Mouse (Mus musculus) neural tube, embryonic 12.5 days (tissue): ENCODE data around the gene Btf3l4. TPM values are rescaled to one million over a fixed set of nuclear protein-coding genes. Genes with fewer than 3 reads are reported as not detected.
A peak's percentile ranks its signal among the peaks of the same experiment; 100 is the strongest.

ENCODE experiments used
- ATAC-seq: fragments of 200-750 bp; cut with Nextera tagmentation; 2 replicates; pipeline ENCODE4 v1.8.0; 2017; ENCODE audit warnings: low read depth, mild to moderate bottlenecking, moderate TSS enrichment, moderate library complexity; ENCODE audit not compliant: low FRiP score
- H3K27ac ChIP-seq: fragments of 300-500 bp; sonication (generic); 2 replicates; pipeline ENCODE4 v1.5.1; 2016
- H3K27me3 ChIP-seq: fragments of 300-500 bp; sonication (generic); replicated peaks from 2 replicates; pipeline ENCODE4 v1.6.1; 2016; ENCODE audit warnings: mild to moderate bottlenecking
- H3K36me3 ChIP-seq: fragments of 300-500 bp; sonication (generic); 2 replicates; pipeline ENCODE4 v1.6.1; 2016; ENCODE audit warnings: mild to moderate bottlenecking
- H3K4me1 ChIP-seq: fragments of 300-500 bp; sonication (generic); 2 replicates; pipeline ENCODE4 v1.6.1; 2016
- H3K4me2 ChIP-seq: fragments of 300-500 bp; sonication (generic); replicated peaks from 2 replicates; pipeline ENCODE4 v1.6.1; 2016; ENCODE audit warnings: mild to moderate bottlenecking
- H3K4me3 ChIP-seq: fragments of 300-500 bp; sonication (generic); 2 replicates; pipeline ENCODE4 v1.5.1; 2016
- H3K9ac ChIP-seq: fragments of 300-500 bp; sonication (generic); 2 replicates; pipeline ENCODE4 v1.6.1; 2016; ENCODE audit warnings: mild to moderate bottlenecking
- H3K9me3 ChIP-seq: fragments of 300-500 bp; sonication (generic); 2 replicates; pipeline ENCODE4 v1.6.1; 2016; ENCODE audit warnings: mild to moderate bottlenecking
- WGBS: fragments of 180-500 bp; shearing (Covaris S2); methylation state at CpG from one replicate; pipeline ENCODE4 v1.1.7; 2016; 5-methylcytosine and 5-hydroxymethylcytosine counted together
- polyA plus RNA-seq: library from polyadenylated mRNA; unstranded; fragments of >200 nt; fragmentation: Nextera tagmentation; extraction: Ambion mirVana; gene quantifications from 2 replicates; pipeline ENCODE4 v1.2.1, GENCODE M21; 2016

Gene Btf3l4
- polyA plus RNA-seq, 1 experiment from 2014 or later, result 237 TPM

GRCm38 (mm10) chr4:108803535-108803934 lies 29.9 kb downstream of the Btf3l4 start:
- H3K9me3 ChIP-seq, result no peaks in the 10 kb centered on the region
- no peaks in the 10 kb centered on the region for H3K27me3 ChIP-seq
- no peaks in the 10 kb centered on the region for H3K36me3 ChIP-seq
- no peak overlapping the region for H3K4me3 ChIP-seq
- WGBS, result 91% methylated on average over 2 of the region's 2 CpGs
- no peak overlapping the region for H3K27ac ChIP-seq
- H3K4me2 ChIP-seq, result no peak overlapping the region
- H3K9ac ChIP-seq, result no peak overlapping the region
- no peak for ATAC-seq
- no peaks in the 10 kb centered on the region for H3K4me1 ChIP-seq

GRCm38 (mm10) chr4:108798083-108798830 lies 35.2 kb downstream of the Btf3l4 start:
- no peaks in the 10 kb centered on the region for H3K36me3 ChIP-seq
- H3K9ac ChIP-seq, result no peak overlapping the region
- H3K4me1 ChIP-seq, result no peaks in the 10 kb centered on the region
- H3K4me2 ChIP-seq, result no peak overlapping the region
- H3K9me3 ChIP-seq, result no peaks in the 10 kb centered on the region
- no peak overlapping the region for H3K4me3 ChIP-seq
- no peak overlapping the region for H3K27ac ChIP-seq
- no peak for ATAC-seq
- H3K27me3 ChIP-seq, result no peaks in the 10 kb centered on the region
- WGBS, result 57% methylated on average over 2 of the region's 2 CpGs

- no peaks in the 10 kb centered on the region for H3K36me3 ChIP-seq
- H3K9me3 ChIP-seq, result no peaks in the 10 kb centered on the region
- no peak overlapping the region for H3K4me3 ChIP-seq
- WGBS, result 51% methylated on average over 4 of the region's 4 CpGs
- H3K27ac ChIP-seq, result no peak overlapping the region
- ATAC-seq, result no peak
- no peaks in the 10 kb centered on the region for H3K27me3 ChIP-seq
- no peak overlapping the region for H3K9ac ChIP-seq
- H3K4me2 ChIP-seq, result no peak overlapping the region
- no peaks in the 10 kb centered on the region for H3K4me1 ChIP-seq
Observed at GRCm38 (mm10) chr4:108796701-108797100, 36.7 kb downstream of the Btf3l4 start.

- no peak overlapping the region for H3K27ac ChIP-seq
- no peak overlapping the region for H3K4me2 ChIP-seq
- no peaks in the 10 kb centered on the region for H3K4me1 ChIP-seq
- H3K9me3 ChIP-seq, result no peaks in the 10 kb centered on the region
- no peaks in the 10 kb centered on the region for H3K36me3 ChIP-seq
- no peak for ATAC-seq
- 81% methylated on average over 1 of the region's 1 CpGs for WGBS
- no peak overlapping the region for H3K9ac ChIP-seq
- H3K4me3 ChIP-seq, result no peak overlapping the region
- H3K27me3 ChIP-seq, result no peaks in the 10 kb centered on the region
Observed at GRCm38 (mm10) chr4:108793941-108794340, 39.5 kb downstream of the Btf3l4 start.

GRCm38 (mm10) chr4:108790507-108790906 lies 42.9 kb downstream of the Btf3l4 start:
- Histone ChIP-seq H3K4me3 (no peak overlapping the region), H3K9me3 (no peaks in the 10 kb centered on the region)
- ATAC-seq, result no peak

GRCm38 (mm10) chr4:108789258-108789936 lies 44.0 kb downstream of the Btf3l4 start:
- Histone ChIP-seq H3K27ac (no peak overlapping the region), H3K9me3 (no peaks in the 10 kb centered on the region), H3K36me3 (no peaks in the 10 kb centered on the region), H3K27me3 (no peaks in the 10 kb centered on the region), H3K4me3 (no peak overlapping the region), H3K4me2 (no peak overlapping the region), H3K4me1 (no peaks in the 10 kb centered on the region), H3K9ac (no peak overlapping the region)
- ATAC-seq, result no peak
- WGBS, result 88% methylated on average over 6 of the region's 6 CpGs

More at GRCm38 (mm10) chr4:108790507-108790906, 42.9 kb downstream of the Btf3l4 start:
- no peak overlapping the region for H3K9ac ChIP-seq
- no peaks in the 10 kb centered on the region for H3K27me3 ChIP-seq
- H3K27ac ChIP-seq, result no peak overlapping the region
- WGBS, result 76% methylated on average over 1 of the region's 1 CpGs
- no peaks in the 10 kb centered on the region for H3K4me1 ChIP-seq
- H3K36me3 ChIP-seq, result no peaks in the 10 kb centered on the region
- H3K4me2 ChIP-seq, result no peak overlapping the region

- Histone ChIP-seq H3K36me3 (no peaks in the 10 kb centered on the region), H3K4me1 (no peaks in the 10 kb centered on the region), H3K9me3 (no peaks in the 10 kb centered on the region), H3K4me2 (no peak overlapping the region), H3K4me3 (no peak overlapping the region), H3K27me3 (no peaks in the 10 kb centered on the region), H3K27ac (no peak overlapping the region), H3K9ac (no peak overlapping the region)
- 44% methylated on average over 8 of the region's 8 CpGs for WGBS
- no peak for ATAC-seq
Observed at GRCm38 (mm10) chr4:108782421-108783085, 50.9 kb downstream of the Btf3l4 start.

- WGBS, result 67% methylated on average over 3 of the region's 3 CpGs
Observed at GRCm38 (mm10) chr4:108781596-108781995, 51.8 kb downstream of the Btf3l4 start.

GRCm38 (mm10) chr4:108780864-108781205 lies 52.6 kb downstream of the Btf3l4 start:
- Histone ChIP-seq H3K4me2 (peak overlapping the region; percentile 70), H3K27ac (peak overlapping the region; percentile 83), H3K4me3 (peak overlapping the region; percentile 89), H3K4me1 (no peaks in the 10 kb centered on the region), H3K9me3 (no peaks in the 10 kb centered on the region), H3K9ac (peak overlapping the region; percentile 98), H3K27me3 (no peaks in the 10 kb centered on the region), H3K36me3 (no peaks in the 10 kb centered on the region)
- ATAC-seq, result no peak; the same call in 1 of the 2 replicates
- WGBS, result under 1% methylated on average over 19 of the region's 20 CpGs

More at GRCm38 (mm10) chr4:108781596-108781995, 51.8 kb downstream of the Btf3l4 start:
- Histone ChIP-seq H3K4me2 (peak overlapping the region; percentile 70), H3K4me1 (no peaks in the 10 kb centered on the region), H3K9me3 (no peaks in the 10 kb centered on the region), H3K27ac (no peak overlapping the region), H3K27me3 (no peaks in the 10 kb centered on the region), H3K9ac (no peak overlapping the region), H3K4me3 (no peak overlapping the region), H3K36me3 (no peaks in the 10 kb centered on the region)
- ATAC-seq, result no peak

- peak; percentile 87 for ATAC-seq
- WGBS, result under 1% methylated on average over 103 of the region's 111 CpGs
Observed at GRCm38 (mm10) chr4:108780057-108780863, 53.2 kb downstream of the Btf3l4 start, which contains the start of gene Zfyve9. TSS of gene Zfyve9 (minus strand) at chr4:108780798.

GRCm38 (mm10) chr4:108779763-108780056 lies 53.7 kb downstream of the Btf3l4 start:
- no peaks in the 10 kb centered on the region for H3K36me3 ChIP-seq
- no peaks in the 10 kb centered on the region for H3K9me3 ChIP-seq
- H3K4me3 ChIP-seq, result peak overlapping the region; percentile 89
- peak; percentile 73; the same call in 1 of the 2 replicates for ATAC-seq
- under 1% methylated on average over 7 of the region's 7 CpGs for WGBS
- peak overlapping the region; percentile 83 for H3K27ac ChIP-seq
- peak overlapping the region; percentile 98 for H3K9ac ChIP-seq
- H3K4me2 ChIP-seq, result peak overlapping the region; percentile 70
- H3K27me3 ChIP-seq, result no peaks in the 10 kb centered on the region
- H3K4me1 ChIP-seq, result no peaks in the 10 kb centered on the region

More at GRCm38 (mm10) chr4:108780057-108780863, 53.2 kb downstream of the Btf3l4 start, which contains the start of gene Zfyve9:
- peak within 1 kb of the TSS; percentile 89 for H3K4me3 ChIP-seq
- H3K9me3 ChIP-seq, result no peaks in the 10 kb centered on the region
- no peaks in the 10 kb centered on the region for H3K36me3 ChIP-seq
- peak within 1 kb of the TSS; percentile 70 for H3K4me2 ChIP-seq
- H3K27ac ChIP-seq, result peak within 1 kb of the TSS; percentile 83
- peak within 1 kb of the TSS; percentile 98 for H3K9ac ChIP-seq
- no peaks in the 10 kb centered on the region for H3K4me1 ChIP-seq
- H3K27me3 ChIP-seq, result no peaks in the 10 kb centered on the region

GRCm38 (mm10) chr4:108768527-108768926 lies 64.9 kb downstream of the Btf3l4 start:
- Histone ChIP-seq H3K27ac (no peak overlapping the region), H3K9me3 (no peaks in the 10 kb centered on the region), H3K4me1 (no peaks in the 10 kb centered on the region), H3K27me3 (no peaks in the 10 kb centered on the region), H3K36me3 (no peaks in the 10 kb centered on the region), H3K4me3 (no peak overlapping the region), H3K4me2 (no peak overlapping the region), H3K9ac (no peak overlapping the region)
- ATAC-seq, result no peak
